Comparison of ENCODE assay signal across 11 mouse cellular contexts in the genomic region with DNA sequence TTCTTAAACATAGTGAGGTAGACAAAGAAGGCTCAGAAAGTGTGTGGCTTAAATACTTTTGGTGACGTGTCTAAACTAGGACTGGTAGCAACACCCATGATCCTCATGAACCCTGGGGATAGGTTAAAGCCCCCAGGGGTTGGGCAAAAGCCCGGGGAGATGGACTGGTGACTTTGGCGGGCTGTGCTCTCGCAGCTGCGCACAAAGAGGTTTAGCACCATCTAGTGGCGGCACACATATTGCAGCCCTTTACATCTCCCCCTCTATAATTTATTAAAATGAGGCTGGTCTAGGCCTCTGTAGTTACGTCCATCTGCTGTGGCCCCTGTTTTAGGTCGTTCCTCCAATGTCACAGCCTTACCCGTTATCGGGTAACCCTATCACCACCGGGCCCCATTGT. TPM values are rescaled to one million over a fixed set of nuclear protein-coding genes. Genes with fewer than 3 reads are reported as not detected.
DNase-seq lines count a peak whose midpoint lies in the region; ATAC-seq and TF ChIP-seq lines count a peak whose summit lies in the region.
"Not testable (repeated sequence)": the region's sequence is repeated elsewhere in the genome, so short reads cannot be mapped to it uniquely, and the experiment has no call there.
"Had no signal": no experiment of that assay in that cellular context is flagged by ENCODE, and none has a peak within 500 bp of the region (broad histone marks: within the 10 kb centered on the region; RNA-seq: fewer than 3 reads in every experiment).

No protein-coding gene starts in this region.

- not testable (repeated sequence) for TF ChIP-seq POLR2A in CH12.LX (IDR thresholded peaks at IDR 0.05; ENCODE audit: low read depth, low read length); liver, adult 2 months (IDR thresholded peaks at IDR 0.05; ENCODE audit: extremely low read depth, insufficient read depth, low read length); thymus, adult 2 months (IDR thresholded peaks at IDR 0.05; ENCODE audit: control insufficient read depth, extremely low read depth, insufficient read depth, low read length, poor library complexity)

- not testable (repeated sequence) for H3K9ac ChIP-seq in CH12.LX (ENCODE audit: insufficient read depth, low read depth); embryonic facial prominence, embryonic 11.5 days (replicated peaks; ENCODE audit: low read length); heart, embryonic 13.5 days; liver, adult 2 months (ENCODE audit: low read depth, low read length)

- not testable (repeated sequence) for H3K9me3 ChIP-seq in CH12.LX (replicated peaks; ENCODE audit: low read length); embryonic facial prominence, embryonic 11.5 days (replicated peaks; ENCODE audit: control insufficient read depth, low read length); heart, embryonic 13.5 days

- in situ Hi-C loops in CH12.LX (cut with MboI; ENCODE audit: low pct_ligation_motif_present, low pct_unique_long_range_greater_than_20kb, low sequenced_read_pairs): loop anchor here (25.0 kb wide), 1 partner anchor 172 kb away; a partner anchor contains a TSS

- peak; percentile 17 for DNase-seq in CH12.LX (ENCODE audit: extremely low read depth)
- DNase-seq in adrenal gland, postnatal 4 days (ENCODE audit: low spot score in 2 of 2): peak; percentile 3 to 6
- DNase-seq in embryonic facial prominence, embryonic 11.5 days (ENCODE audit: low spot score): peak; percentile 71
- peak; percentile 73 for DNase-seq in kidney, postnatal 10 days
- DNase-seq in liver, adult 2 months (ENCODE audit: extremely low read depth, low read depth, low spot score): not testable (repeated sequence)
- peak; percentile 27 for DNase-seq in neural tube, embryonic 10.5 days (ENCODE audit: extremely low spot score, low spot score)
- peak; percentile 33 for DNase-seq in thymus, adult 2 months

- H3K27ac ChIP-seq in CH12.LX (ENCODE audit: insufficient read depth, low read depth); embryonic facial prominence, embryonic 11.5 days (replicated peaks; ENCODE audit: low read depth, low read length); heart, embryonic 13.5 days (replicated peaks); liver, adult 2 months (replicated peaks; ENCODE audit: insufficient read depth, low read depth, low read length); thymus, adult 2 months (ENCODE audit: control insufficient read depth, insufficient read depth, low read length): not testable (repeated sequence)

- TF ChIP-seq EP300 in CH12.LX (IDR thresholded peaks at IDR 0.05; ENCODE audit: low read length): not testable (repeated sequence)

- H3K27me3 ChIP-seq in CH12.LX (replicated peaks); embryonic facial prominence, embryonic 11.5 days (ENCODE audit: control insufficient read depth, insufficient read depth, low read length); heart, embryonic 13.5 days (replicated peaks); liver, adult 2 months (ENCODE audit: control insufficient read depth, insufficient read depth, low read length); thymus, adult 2 months (ENCODE audit: control insufficient read depth, insufficient read depth, low read length): not testable (repeated sequence)

- not testable (repeated sequence) for H3K4me2 ChIP-seq in CH12.LX (ENCODE audit: insufficient read depth, low read depth, poor library complexity, severe bottlenecking); embryonic facial prominence, embryonic 11.5 days (ENCODE audit: low read depth, low read length)
- H3K4me2 ChIP-seq in heart, embryonic 13.5 days: peak overlapping the region; percentile 31; the same call in 1 of the 2 replicates

- H3K4me3 ChIP-seq in CH12.LX (replicated peaks in 1 of 3; ENCODE audit: low read depth in 2 of 3, low read length in 2 of 3, poor library complexity in 1 of 3); embryonic facial prominence, embryonic 11.5 days (ENCODE audit: low read depth, low read length); heart, embryonic 13.5 days; liver, adult 2 months (ENCODE audit: insufficient read depth, low read depth, low read length); thymus, adult 2 months (ENCODE audit: control insufficient read depth, insufficient read depth, low read length): not testable (repeated sequence)

- H3K79me2 ChIP-seq in CH12.LX (replicated peaks; ENCODE audit: control insufficient read depth, extremely low read depth, insufficient read depth, poor library complexity, severe bottlenecking); liver, adult 2 months (ENCODE audit: control insufficient read depth, insufficient read depth, low read length): not testable (repeated sequence)

- TF ChIP-seq RAD21 in CH12.LX (IDR thresholded peaks at IDR 0.05; ENCODE audit: low read depth, low read length): peak; percentile 52

- dilution Hi-C loops in CH12.LX (cut with MboI; ENCODE audit: extremely low pct_ligation_motif_present, extremely low pct_unique_long_range_greater_than_20kb, low sequenced_read_pairs): not testable (repeated sequence)

- H3K4me1 ChIP-seq in CH12.LX (ENCODE audit: control insufficient read depth in 1 of 2, insufficient read depth in 2 of 2); embryonic facial prominence, embryonic 11.5 days (ENCODE audit: control insufficient read depth, insufficient read depth, low read length); heart, embryonic 13.5 days; liver, adult 2 months (ENCODE audit: control insufficient read depth, insufficient read depth, low read length); thymus, adult 2 months (replicated peaks; ENCODE audit: control insufficient read depth, insufficient read depth, low read length): not testable (repeated sequence)

- TF ChIP-seq CTCF in CH12.LX (conservative IDR thresholded peaks at IDR 0.05 in 1 of 2, IDR thresholded peaks at IDR 0.05 in 1 of 2; ENCODE audit: low read depth in 2 of 2, low read length in 2 of 2): peak; percentile 11 to 63; a peak in 2 of 4 replicates
- TF ChIP-seq CTCF in liver, adult 2 months (IDR thresholded peaks at IDR 0.05; ENCODE audit: low read depth, low read length): peak; percentile 68
- TF ChIP-seq CTCF in thymus, adult 2 months (IDR thresholded peaks at IDR 0.05; ENCODE audit: borderline replicate concordance, control insufficient read depth, extremely low read depth, insufficient read depth, low read length, poor library complexity): peak; percentile 45; the same call in 1 of the 2 replicates

- ATAC-seq in embryonic facial prominence, embryonic 11.5 days (replicated peaks; ENCODE audit: insufficient number of reproducible peaks, low FRiP score, low TSS enrichment, low read depth); heart, embryonic 13.5 days (ENCODE audit: extremely low read depth, insufficient number of reproducible peaks, low FRiP score, low TSS enrichment): not testable (repeated sequence)

- 5% methylated on average over 7 of the region's 11 CpGs for whole genome bisulfite sequencing in embryonic facial prominence, embryonic 11.5 days
- WGBS in heart, embryonic 13.5 days: 11% methylated on average over 11 of the region's 11 CpGs
- WGBS in liver, adult 2 months: 13% methylated on average over 11 of the region's 11 CpGs
- 14% methylated on average over 11 of the region's 11 CpGs for WGBS in thymus, adult 2 months

- H3K36me3 ChIP-seq in CH12.LX (replicated peaks in 1 of 2; ENCODE audit: control insufficient read depth in 1 of 2, insufficient read depth in 1 of 2, low read length in 1 of 2); embryonic facial prominence, embryonic 11.5 days (replicated peaks; ENCODE audit: control insufficient read depth, insufficient read depth, low read depth, low read length); heart, embryonic 13.5 days; liver, adult 2 months (ENCODE audit: control insufficient read depth, insufficient read depth, low read length); thymus, adult 2 months (ENCODE audit: control insufficient read depth, insufficient read depth, low read length): not testable (repeated sequence)

RNA-seq across cellular contexts. Expression of a gene that starts 14.7 kb away (rescaled TPM):
- total RNA-seq in CH12.LX (2012; rRNA removed) (not detected in 2 replicates), CH12.LX (2014; rRNA removed) (not detected in 2 replicates)
- not detected in 2 replicates for polyA plus RNA-seq in CH12.LX (2012; ENCODE audit: insufficient read length, low read depth)
- total RNA-seq in adrenal gland, postnatal 4 days (2021): under 1 TPM in 1 of 2 experiments, not detected in 1; 0.14 TPM
- not detected in 2 replicates for polyA plus RNA-seq in embryonic facial prominence, embryonic 11.5 days (2014; fragmentation: Nextera tagmentation; extraction: Ambion mirVana)
- polyA plus RNA-seq in heart, embryonic 13.5 days (2015; fragmentation: Nextera tagmentation; extraction: Ambion mirVana): 0.08 TPM in 1 of 2 replicates, not detected in the other
- total RNA-seq in liver, adult 2 months (2014; rRNA removed): 0.07 and 0.09 TPM in 2 replicates
- polyA plus RNA-seq in liver, adult 2 months (2012; rRNA removed): 0.26 and 0.73 TPM in 2 replicates
- 26.2 and 28.5 TPM in 2 replicates for polyA plus RNA-seq in thymus, adult 2 months (2012; rRNA removed)
- polyA plus RNA-seq: kidney, embryonic 16.5 days had no signal

RNA-seq across cellular contexts. Expression of a gene that starts 40.9 kb away (rescaled TPM):
- total RNA-seq in CH12.LX (2012; rRNA removed) (0.04 and 0.08 TPM in 2 replicates), CH12.LX (2014; rRNA removed) (0.26 TPM in 1 of 2 replicates, not detected in the other)
- 0.19 TPM in 1 of 2 replicates, not detected in the other for polyA plus RNA-seq in CH12.LX (2012; ENCODE audit: insufficient read length, low read depth)
- under 1 TPM; 0.59 to 0.90 TPM for total RNA-seq in adrenal gland, postnatal 4 days (2021)
- polyA plus RNA-seq in embryonic facial prominence, embryonic 11.5 days (2014; fragmentation: Nextera tagmentation; extraction: Ambion mirVana): not detected in 2 replicates
- 0.39 and 0.62 TPM in 2 replicates for polyA plus RNA-seq in heart, embryonic 13.5 days (2015; fragmentation: Nextera tagmentation; extraction: Ambion mirVana)
- 0.27 and 0.37 TPM in 2 replicates for total RNA-seq in liver, adult 2 months (2014; rRNA removed)
- polyA plus RNA-seq in liver, adult 2 months (2012; rRNA removed): 0.04 TPM in 1 of 2 replicates, not detected in the other
- polyA plus RNA-seq in thymus, adult 2 months (2012; rRNA removed): 0.28 and 0.44 TPM in 2 replicates
- polyA plus RNA-seq: macrophage had no signal

RNA-seq across cellular contexts. Expression of a gene that starts 44.9 kb away (rescaled TPM):
- not detected in 2 replicates for total RNA-seq in CH12.LX (2012; rRNA removed)
- total RNA-seq in CH12.LX (2014; rRNA removed): not detected in 2 replicates
- polyA plus RNA-seq in CH12.LX (2012; ENCODE audit: insufficient read length, low read depth): not detected in 2 replicates
- under 1 TPM; 0.20 to 0.25 TPM for total RNA-seq in adrenal gland, postnatal 4 days (2021)
- polyA plus RNA-seq in embryonic facial prominence, embryonic 11.5 days (2014; fragmentation: Nextera tagmentation; extraction: Ambion mirVana): not detected in 2 replicates
- 0.20 TPM in 1 of 2 replicates, not detected in the other for polyA plus RNA-seq in heart, embryonic 13.5 days (2015; fragmentation: Nextera tagmentation; extraction: Ambion mirVana)
- total RNA-seq in liver, adult 2 months (2014; rRNA removed): 133 and 148 TPM in 2 replicates
- polyA plus RNA-seq in liver, adult 2 months (2012; rRNA removed): 125 and 174 TPM in 2 replicates
- polyA plus RNA-seq in thymus, adult 2 months (2012; rRNA removed): 5.6 and 8.1 TPM in 2 replicates
- total RNA-seq: gastrocnemius, postnatal 25 days had no signal

Comparison
In these comparisons a context has a peak if more than half of its experiments do, and no peak if none do; other contexts are left out.
1. RNA of a gene that starts 14.7 kb away (polyA plus RNA-seq): 26.2 to 28.5 TPM in thymus, adult 2 months; 0.26 to 0.73 TPM in liver, adult 2 months, 0.08 TPM in heart, embryonic 13.5 days, not detected in CH12.LX and not detected in embryonic facial prominence, embryonic 11.5 days; every median in the first group is over 10 times any median in the second.
2. RNA of a gene that starts 44.9 kb away (polyA plus RNA-seq): 125 to 174 TPM in liver, adult 2 months; 5.6 to 8.1 TPM in thymus, adult 2 months, 0.20 TPM in heart, embryonic 13.5 days, not detected in CH12.LX and not detected in embryonic facial prominence, embryonic 11.5 days; every median in the first group is over 10 times any median in the second.
3. Peak in every context shown above with its lines, with median percentiles within 50 percentile points of each other: CTCF ChIP-seq.